Mouse (Mus musculus): ENCODE results near the gene Arpc3. TPM values are rescaled to one million over a fixed set of nuclear protein-coding genes. Genes with fewer than 3 reads are reported as not detected.
A peak's percentile ranks its signal among the peaks of the same experiment; 100 is the strongest.

Gene Arpc3
- 146 and 148 TPM in 2 replicates for polyA plus RNA-seq (2015; fragmentation: Nextera tagmentation; extraction: Ambion mirVana)

DNA sequence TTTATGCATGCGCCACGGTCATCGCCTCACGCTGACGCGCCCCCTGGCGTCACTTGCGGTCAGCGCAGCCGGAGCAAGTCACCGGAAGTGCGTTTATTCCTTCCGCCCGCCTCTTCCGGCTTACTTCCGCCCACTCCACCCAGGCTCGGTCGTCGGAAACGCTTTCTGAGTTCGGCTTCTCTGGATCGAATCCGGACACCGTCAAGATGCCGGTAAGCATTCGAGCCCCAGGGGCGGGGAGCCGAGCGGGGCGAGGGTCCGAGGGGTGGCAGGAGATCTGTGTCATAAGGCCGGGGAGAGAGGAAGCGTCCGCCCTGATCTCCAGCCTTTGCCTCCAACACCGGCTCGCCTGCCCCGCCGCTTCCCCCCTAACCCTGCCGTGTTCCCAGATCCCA lies at the start of gene Arpc3:
Arpc3 (plus strand) TSS at position 93 of the 395 bp plus-strand sequence.
- Histone ChIP-seq H3K9me3 (no peaks in the 10 kb centered on the region), H3K27me3 (replicated peaks) (no peaks in the 10 kb centered on the region), H3K4me1 (peaks cover 16% of the 10 kb centered on the region), H3K4me3 (peak within 1 kb of the TSS; percentile 60), H3K27ac (peak within 1 kb of the TSS; percentile 64), H3K9ac (peak within 1 kb of the TSS; percentile 63), H3K4me2 (peak within 1 kb of the TSS; percentile 77), H3K36me3 (replicated peaks) (no peaks in the 10 kb centered on the region; the same call in 1 of the 2 replicates)
- under 1% methylated on average over 39 of the region's 39 CpGs for WGBS
- peak; percentile 88 for ATAC-seq (replicated peaks)

DNA sequence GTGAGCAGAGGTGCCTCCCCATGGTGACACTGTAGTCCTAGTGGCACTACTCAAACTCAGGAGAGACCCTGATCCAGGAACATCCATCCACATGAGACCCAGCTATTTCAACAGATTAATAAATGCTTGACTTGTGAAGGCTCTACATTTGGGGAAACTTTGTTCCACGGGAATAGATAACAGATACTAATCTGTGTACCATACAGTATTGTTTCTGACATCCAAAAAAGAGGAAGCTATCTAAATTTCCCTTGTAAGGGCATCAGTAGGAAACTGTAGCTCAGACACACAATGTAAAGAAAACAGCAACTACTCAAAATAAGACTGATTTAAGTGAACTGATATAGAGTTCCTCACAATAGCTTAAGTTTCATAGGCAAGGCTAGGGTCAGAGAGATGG lies 48.8 kb upstream of the Arpc3 start:
- Histone ChIP-seq H3K36me3 (replicated peaks) (no peaks in the 10 kb centered on the region), H3K4me2 (no peak overlapping the region), H3K4me3 (no peak overlapping the region), H3K27me3 (replicated peaks) (no peaks in the 10 kb centered on the region), H3K9me3 (no peaks in the 10 kb centered on the region), H3K27ac (no peak overlapping the region), H3K4me1 (no peaks in the 10 kb centered on the region), H3K9ac (no peak overlapping the region)
- 82% methylated on average over 1 of the region's 1 CpGs for WGBS
- no peak for ATAC-seq (replicated peaks)

GRCm38 (mm10) chr5:122343768-122344167 lies 47.9 kb upstream of the Arpc3 start:
- WGBS = 56% methylated on average over 7 of the region's 7 CpGs
- H3K9me3 ChIP-seq = no peaks in the 10 kb centered on the region
- H3K4me3 ChIP-seq = no peak overlapping the region
- no peak overlapping the region for H3K27ac ChIP-seq
- no peak overlapping the region for H3K9ac ChIP-seq
- H3K4me1 ChIP-seq = no peaks in the 10 kb centered on the region
- ATAC-seq (replicated peaks) = no peak
- no peaks in the 10 kb centered on the region for H3K27me3 ChIP-seq (replicated peaks)
- no peak overlapping the region for H3K4me2 ChIP-seq
- no peaks in the 10 kb centered on the region for H3K36me3 ChIP-seq (replicated peaks)

GRCm38 (mm10) chr5:122344260-122344659 lies 47.4 kb upstream of the Arpc3 start:
- Histone ChIP-seq H3K36me3 (replicated peaks) (no peaks in the 10 kb centered on the region), H3K9ac (no peak overlapping the region), H3K9me3 (no peaks in the 10 kb centered on the region), H3K27me3 (replicated peaks) (no peaks in the 10 kb centered on the region), H3K4me1 (no peaks in the 10 kb centered on the region), H3K4me3 (no peak overlapping the region), H3K27ac (no peak overlapping the region), H3K4me2 (no peak overlapping the region)
- 10% methylated on average over 5 of the region's 5 CpGs for WGBS
- no peak for ATAC-seq (replicated peaks)

DNA sequence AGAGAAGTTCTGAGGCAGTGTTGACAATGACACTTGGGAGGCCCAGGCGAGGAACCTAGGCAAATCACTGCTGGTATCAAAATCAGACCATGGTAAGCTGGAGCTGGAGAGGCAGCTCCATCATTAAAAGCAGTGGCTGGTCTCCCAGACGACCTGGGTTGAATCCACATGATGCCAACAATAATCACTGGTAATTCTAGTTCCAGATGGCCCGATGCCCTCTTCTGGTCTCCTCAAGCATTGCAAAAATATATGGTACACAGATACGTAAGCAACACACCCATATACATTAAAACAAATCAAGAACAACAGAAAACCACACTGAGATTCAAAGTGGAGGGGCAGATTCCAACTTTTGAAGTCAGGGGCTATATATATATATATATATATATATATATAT lies 45.9 kb upstream of the Arpc3 start:
- no peak overlapping the region for H3K27ac ChIP-seq
- no peak for ATAC-seq (replicated peaks)
- H3K27me3 ChIP-seq (replicated peaks) = no peaks in the 10 kb centered on the region
- H3K36me3 ChIP-seq (replicated peaks) = no peaks in the 10 kb centered on the region
- H3K4me1 ChIP-seq = no peaks in the 10 kb centered on the region
- WGBS = 84% methylated on average over 4 of the region's 4 CpGs
- no peak overlapping the region for H3K4me3 ChIP-seq
- no peak overlapping the region for H3K9ac ChIP-seq
- H3K4me2 ChIP-seq = no peak overlapping the region
- no peaks in the 10 kb centered on the region for H3K9me3 ChIP-seq

DNA sequence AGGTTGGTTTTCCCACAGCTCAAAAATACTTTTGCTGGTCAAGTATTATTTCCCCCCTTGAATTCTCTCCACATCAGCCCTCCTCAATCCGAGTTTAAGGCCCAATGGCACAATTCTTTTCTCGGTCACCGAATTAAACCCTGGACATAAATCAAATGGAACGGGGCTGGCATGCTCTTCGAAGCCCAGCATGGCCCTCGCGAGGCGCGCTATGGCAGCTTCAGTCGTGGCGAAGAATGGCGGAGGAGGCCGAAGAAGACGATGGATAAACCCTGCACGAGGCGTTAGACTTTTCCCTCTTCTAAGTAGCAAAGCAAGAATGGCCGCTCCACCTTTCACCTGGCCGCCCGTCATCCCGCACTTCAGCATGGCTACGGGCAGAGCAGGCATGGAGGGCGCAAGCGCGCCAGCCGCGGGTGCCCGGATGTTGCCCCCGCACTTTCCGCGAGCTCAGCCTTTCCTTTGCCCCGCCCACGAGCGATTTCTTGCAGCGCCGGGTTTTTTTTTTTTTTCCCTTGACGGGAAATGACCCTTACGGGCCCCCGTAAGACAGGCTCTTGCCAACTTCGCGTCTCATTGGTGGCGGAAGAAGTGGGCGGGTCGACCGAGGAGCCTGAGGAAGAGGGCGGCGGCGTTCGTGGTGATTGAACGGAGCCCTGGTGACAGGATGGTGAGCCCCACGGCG lies 37.7 kb upstream of the Arpc3 start, which contains the start of the genes Rad9b and Vps29:
Rad9b (minus strand) TSS at position 427 of the 685 bp plus-strand sequence.
Vps29 (plus strand) TSS at position 563 of the 685 bp plus-strand sequence.
- H3K9me3 ChIP-seq = no peaks in the 10 kb centered on the region
- peak within 1 kb of the TSS; percentile 61 for H3K4me2 ChIP-seq
- 1% methylated on average over 51 of the region's 51 CpGs for WGBS
- H3K27me3 ChIP-seq (replicated peaks) = no peaks in the 10 kb centered on the region
- H3K4me1 ChIP-seq = peaks cover 19% of the 10 kb centered on the region
- peak; percentile 94 for ATAC-seq (replicated peaks)
- peak within 1 kb of the TSS; percentile 79 for H3K9ac ChIP-seq
- 0 out of 2 replicates have a peak, but pooled peaks cover 4% of the 10 kb centered on the region for H3K36me3 ChIP-seq (replicated peaks)
- peak within 1 kb of the TSS; percentile 83 for H3K4me3 ChIP-seq
- H3K27ac ChIP-seq = peak within 1 kb of the TSS; percentile 85

- H3K4me2 ChIP-seq = peak overlapping the region; percentile 58
- H3K27me3 ChIP-seq (replicated peaks) = no peaks in the 10 kb centered on the region
- H3K36me3 ChIP-seq (replicated peaks) = 0 out of 2 replicates have a peak, but pooled peaks cover 4% of the 10 kb centered on the region
- peak overlapping the region; percentile 83 for H3K4me3 ChIP-seq
- ATAC-seq (replicated peaks) = peak; percentile 59
- WGBS = under 1% methylated on average over 57 of the region's 57 CpGs
- H3K4me1 ChIP-seq = peaks cover 19% of the 10 kb centered on the region
- peak overlapping the region; percentile 85 for H3K27ac ChIP-seq
- H3K9ac ChIP-seq = peak overlapping the region; percentile 79
- no peaks in the 10 kb centered on the region for H3K9me3 ChIP-seq
Observed at GRCm38 (mm10) chr5:122354492-122355067, 37.1 kb upstream of the Arpc3 start.

GRCm38 (mm10) chr5:122371591-122372191 lies 20.0 kb upstream of the Arpc3 start, which contains the start of gene Gpn3:
Gpn3 (plus strand) TSS chr5:122371876.
- Histone ChIP-seq H3K9me3 (no peaks in the 10 kb centered on the region), H3K27me3 (replicated peaks) (no peaks in the 10 kb centered on the region), H3K4me3 (peak within 1 kb of the TSS; percentile 74), H3K36me3 (replicated peaks) (peaks cover 24% of the 10 kb centered on the region), H3K4me1 (peaks cover 23% of the 10 kb centered on the region), H3K4me2 (peak within 1 kb of the TSS; percentile 58), H3K27ac (peak within 1 kb of the TSS; percentile 97), H3K9ac (peak within 1 kb of the TSS; percentile 97)
- ATAC-seq (replicated peaks) = peak; percentile 82
- WGBS = under 1% methylated on average over 30 of the region's 46 CpGs

DNA sequence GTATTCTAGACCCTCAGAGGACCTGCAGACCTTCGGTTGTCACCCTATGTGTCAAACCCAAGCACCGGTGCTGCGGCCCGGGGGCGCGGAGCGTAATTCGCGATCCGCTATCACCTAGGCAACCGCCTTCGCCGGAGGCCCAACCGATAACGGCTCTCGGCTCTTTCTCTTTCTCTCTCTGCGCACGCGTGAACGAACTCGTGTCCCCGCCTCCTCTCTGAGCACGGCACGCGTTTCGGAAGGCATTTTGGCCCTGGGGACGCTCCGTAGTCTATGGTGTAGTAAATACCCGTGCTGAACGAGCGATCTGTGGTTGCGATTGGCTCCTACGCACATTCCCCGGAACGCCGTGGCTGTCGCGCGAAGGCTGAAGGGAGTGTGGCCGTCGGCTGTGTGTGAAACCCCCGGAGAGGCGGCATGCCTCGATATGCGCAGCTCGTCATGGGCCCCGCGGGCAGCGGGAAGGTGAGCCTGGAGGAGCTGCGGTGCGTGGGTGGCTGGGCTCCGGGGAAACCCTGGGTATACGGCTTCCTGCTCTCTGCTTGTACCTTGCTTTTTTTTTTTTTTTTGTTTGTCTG lies 19.4 kb upstream of the Arpc3 start, which contains the start of gene Fam216a:
Fam216a (minus strand) TSS at position 173 of the 578 bp plus-strand sequence.
- Histone ChIP-seq H3K4me1 (peaks cover 23% of the 10 kb centered on the region), H3K4me3 (peak within 1 kb of the TSS; percentile 74), H3K27me3 (replicated peaks) (no peaks in the 10 kb centered on the region), H3K9me3 (no peaks in the 10 kb centered on the region), H3K9ac (peak within 1 kb of the TSS; percentile 97), H3K36me3 (replicated peaks) (peaks cover 21% of the 10 kb centered on the region), H3K27ac (peak within 1 kb of the TSS; percentile 97), H3K4me2 (peak within 1 kb of the TSS; percentile 58)
- WGBS = under 1% methylated on average over 53 of the region's 53 CpGs
- peak; percentile 96 for ATAC-seq (replicated peaks)

- 8% methylated on average over 5 of the region's 5 CpGs for WGBS
Observed at GRCm38 (mm10) chr5:122372878-122373277, 18.8 kb upstream of the Arpc3 start.

DNA sequence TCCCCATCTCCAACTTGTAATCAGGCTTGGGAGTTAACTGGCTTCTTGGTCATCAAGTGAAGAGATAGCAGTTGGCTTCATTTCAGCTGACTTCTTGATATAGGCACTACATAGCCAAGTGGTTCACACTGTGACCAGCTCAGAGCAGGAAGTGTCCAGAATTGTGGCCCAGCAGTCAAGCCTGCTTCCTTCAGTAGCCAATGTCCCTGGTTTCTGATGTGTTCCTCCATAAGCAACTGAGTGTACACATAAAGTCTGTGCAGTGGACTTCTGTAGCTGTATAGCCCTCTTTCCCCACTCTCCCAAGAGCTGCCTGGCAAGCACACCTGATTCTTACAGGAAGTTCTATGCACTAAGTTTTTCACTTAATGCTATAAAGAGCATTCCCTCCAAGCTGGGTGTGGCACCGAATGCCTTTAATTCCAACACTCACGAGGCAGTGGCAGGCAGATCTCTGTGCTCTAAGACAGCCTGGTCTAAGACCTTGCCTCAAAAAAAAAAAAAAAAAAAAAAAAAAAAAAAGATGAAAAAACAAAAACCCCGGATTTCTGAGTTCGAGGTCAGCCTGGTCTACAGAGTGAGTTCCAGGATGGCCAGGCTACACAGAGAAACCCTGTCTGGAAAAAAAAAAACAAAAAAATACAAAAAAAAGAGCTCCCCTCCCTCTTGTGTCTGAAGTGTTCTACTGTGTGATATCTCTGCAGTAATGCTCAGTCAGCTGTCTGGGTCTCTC lies 14.4 kb upstream of the Arpc3 start:
- Histone ChIP-seq H3K4me3 (no peak overlapping the region), H3K9me3 (no peaks in the 10 kb centered on the region), H3K4me1 (peaks cover 10% of the 10 kb centered on the region), H3K4me2 (no peak overlapping the region), H3K27ac (no peak overlapping the region), H3K36me3 (replicated peaks) (peaks cover 27% of the 10 kb centered on the region), H3K9ac (no peak overlapping the region), H3K27me3 (replicated peaks) (no peaks in the 10 kb centered on the region)
- ATAC-seq (replicated peaks) = no peak
- WGBS = 96% methylated on average over 4 of the region's 4 CpGs

More at GRCm38 (mm10) chr5:122372878-122373277, 18.8 kb upstream of the Arpc3 start:
- Histone ChIP-seq H3K4me1 (peaks cover 23% of the 10 kb centered on the region), H3K4me2 (peak overlapping the region; percentile 58), H3K4me3 (peak overlapping the region; percentile 74), H3K9me3 (no peaks in the 10 kb centered on the region), H3K36me3 (replicated peaks) (peaks cover 15% of the 10 kb centered on the region), H3K27me3 (replicated peaks) (no peaks in the 10 kb centered on the region), H3K27ac (peak overlapping the region; percentile 97), H3K9ac (peak overlapping the region; percentile 97)
- no peak; the same call in 1 of the 2 replicates for ATAC-seq (replicated peaks)
